Mouse (Mus musculus): ENCODE results near the gene Gm21119.

The Gm21119 gene

GRCm38 (mm10) chr8:20678418-20678817 is 63.7 kb downstream of the Gm21119 start:
- DNase-seq, result peak in 1 of 2 experiments; percentile 4

All from cerebellum, postnatal 36 days (tissue).